Mouse (Mus musculus): ENCODE measurements around the gene Irf9.

- TF ChIP-seq GATA1 (IDR thresholded peaks at IDR 0.05; ENCODE audit: low read length): no peak
- no peak for TF ChIP-seq TAL1 (IDR thresholded peaks at IDR 0.05; ENCODE audit: low read length)
Observed at GRCm38 (mm10) chr14:55603271-55603632, at the start of gene Irf9.

Measured in erythroblast, embryonic 14.5 days (primary cell).